Mouse (Mus musculus) megakaryocyte, embryonic 14.5 days (primary cell): ENCODE results near the gene Fgfr2.

Experiments used
- FLI1 ChIP-seq: IDR thresholded peaks from 2 replicates; pipeline ENCODE4 v1.6.1; 2012; ENCODE audit warnings: low read length, inconsistent platforms, mixed read lengths
- GATA1 ChIP-seq: IDR thresholded peaks from 3 replicates; pipeline ENCODE4 v1.6.1; 2012; ENCODE audit warnings: mixed read lengths, low read length, inconsistent platforms, borderline replicate concordance

- TF ChIP-seq FLI1 (no peak), GATA1 (no peak)
These were observed 1305.2 kb downstream of the Fgfr2 start for GRCm38 (mm10) chr7:131817976-131818375.
